Mouse (Mus musculus): ENCODE measurements at regions not wholly inside any gene's neighbourhood (a gene's known extent, or its start where the extent isn't known, plus 50 kb on each side); places are given as distances from the start of the nearest gene placed in this dataset.

DNA sequence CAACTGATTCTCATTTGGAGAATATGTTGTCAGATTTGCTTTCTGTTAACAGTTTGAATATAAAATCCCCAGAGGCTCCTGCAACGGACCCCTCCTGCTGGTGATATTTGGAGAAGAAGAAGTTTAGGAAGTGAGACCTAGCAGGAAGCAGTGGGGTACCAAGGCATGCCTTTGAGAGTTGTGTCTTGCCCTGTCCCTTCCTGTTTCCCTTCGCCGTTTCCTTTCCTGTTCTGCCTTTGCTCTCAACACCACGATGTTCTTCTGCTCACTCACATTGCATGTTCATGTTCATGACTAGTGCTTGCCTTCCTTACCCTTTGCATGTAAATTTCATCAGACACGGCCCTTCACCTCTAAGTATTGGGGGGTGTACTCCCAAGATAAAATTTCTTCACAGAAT, 254.0 kb downstream of the Tle4 start:
- DNase-seq (ENCODE audit: low read depth), result no peak

DNA sequence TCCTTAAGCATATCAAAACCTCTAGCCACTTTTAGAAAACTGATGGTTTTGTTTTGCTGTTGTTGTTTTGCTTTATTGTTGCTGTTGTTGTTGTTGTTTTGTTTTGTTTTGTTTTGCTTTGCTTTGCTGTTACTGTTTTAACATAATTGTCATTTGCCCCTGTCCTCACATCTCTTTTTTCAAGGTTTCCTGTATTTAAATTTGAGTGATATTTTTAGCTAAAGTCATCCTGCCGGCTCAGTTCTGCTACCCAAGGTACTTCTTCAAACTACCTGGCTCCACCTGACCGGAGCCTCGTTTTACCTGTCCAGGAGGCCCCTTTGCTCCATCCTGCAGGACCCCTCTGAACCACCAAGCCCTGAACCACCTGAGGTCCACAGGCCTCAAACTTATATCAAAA, 253.4 kb downstream of the Tle4 start:
- DNase-seq (ENCODE audit: low read depth), result no peak

DNA sequence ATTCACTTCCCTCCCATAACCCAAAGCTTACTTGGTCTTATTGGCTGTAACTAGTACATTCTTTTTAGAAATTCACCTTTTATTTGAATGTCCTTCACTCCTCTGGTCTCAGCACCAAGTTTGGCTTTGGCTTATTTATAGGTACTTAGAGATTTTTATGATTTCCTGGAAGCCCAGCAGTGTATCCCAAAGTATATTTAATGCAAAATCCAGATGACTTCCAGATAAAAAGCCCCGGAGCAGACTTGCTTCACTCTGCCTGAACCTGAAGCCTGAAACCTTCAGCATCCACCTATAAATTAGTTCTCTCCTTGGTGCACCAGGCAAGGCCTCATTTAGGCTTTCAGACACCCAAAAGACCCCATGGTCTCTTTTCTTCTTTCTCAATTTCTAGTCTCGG, 250.8 kb downstream of the Tle4 start:
- DNase-seq (ENCODE audit: low read depth), result no peak

DNA sequence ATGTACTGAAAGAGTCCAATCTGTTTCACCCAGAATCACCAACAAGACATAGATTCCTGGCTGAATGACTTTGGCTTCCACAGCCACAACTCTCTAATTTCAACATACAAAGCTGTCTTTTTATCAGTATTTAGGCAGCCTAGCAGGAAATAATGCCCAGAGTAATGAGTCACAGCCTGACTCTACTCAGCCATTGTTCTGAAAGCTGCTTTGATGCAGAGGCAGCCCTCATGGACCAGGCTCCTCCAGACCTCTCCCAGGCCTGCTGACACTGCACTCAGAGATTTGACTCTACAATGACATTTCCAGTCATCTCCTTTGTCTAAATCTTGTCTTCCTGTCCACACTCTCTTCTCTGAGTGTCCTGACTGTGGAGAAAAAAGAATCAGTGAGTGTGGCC, 250.4 kb downstream of the Tle4 start:
- DNase-seq (ENCODE audit: low read depth), result no peak

DNA sequence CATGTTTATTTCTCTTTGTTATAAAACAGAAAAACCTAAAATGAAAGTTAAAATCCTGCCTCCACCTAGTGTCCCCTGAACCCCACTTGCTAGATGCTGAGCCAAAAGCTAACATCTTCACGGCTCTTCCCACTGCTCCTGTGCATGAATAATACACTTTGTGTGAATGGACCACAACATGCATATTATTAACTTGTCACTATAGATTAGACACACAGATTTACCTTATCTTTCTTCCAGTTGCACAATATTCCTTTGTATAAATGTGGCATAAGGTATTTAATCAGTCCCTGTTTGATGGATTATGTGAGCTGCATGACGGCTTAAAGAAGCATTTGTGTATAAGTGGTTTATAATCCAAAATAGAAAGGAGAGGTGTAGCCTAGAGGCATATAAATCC, 248.1 kb downstream of the Tle4 start:
- DNase-seq (ENCODE audit: low read depth), result no peak

DNA sequence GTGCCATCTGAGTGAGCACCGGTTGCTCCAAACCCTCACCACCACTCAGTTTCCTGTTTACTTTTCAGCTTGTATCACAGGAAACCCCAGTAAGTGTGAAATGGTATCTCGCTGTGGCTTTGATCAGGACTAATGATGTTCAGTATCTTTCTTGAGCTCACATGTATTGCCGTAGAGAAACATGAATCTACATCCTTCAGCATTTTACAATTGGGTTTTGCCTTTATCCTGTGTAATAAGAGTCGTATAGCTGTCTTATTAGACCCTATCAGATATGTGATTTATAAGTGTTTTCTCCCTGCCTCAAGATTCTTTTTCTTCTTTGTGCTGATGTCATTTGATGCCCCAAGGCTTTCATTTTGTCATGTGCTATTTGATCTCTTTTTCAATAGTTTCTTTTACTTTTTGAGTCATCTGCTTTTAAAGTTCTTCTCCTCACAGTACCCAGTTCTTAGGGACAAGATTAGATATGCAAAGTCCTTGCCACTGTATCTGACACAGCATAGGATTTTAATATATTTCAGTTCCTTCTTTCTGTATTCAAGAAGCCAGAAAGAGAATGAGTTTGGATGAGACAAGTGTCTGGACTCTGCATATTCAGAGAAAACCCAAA, 246.0 kb downstream of the Tle4 start:
- no peak for DNase-seq (ENCODE audit: low read depth)

DNA sequence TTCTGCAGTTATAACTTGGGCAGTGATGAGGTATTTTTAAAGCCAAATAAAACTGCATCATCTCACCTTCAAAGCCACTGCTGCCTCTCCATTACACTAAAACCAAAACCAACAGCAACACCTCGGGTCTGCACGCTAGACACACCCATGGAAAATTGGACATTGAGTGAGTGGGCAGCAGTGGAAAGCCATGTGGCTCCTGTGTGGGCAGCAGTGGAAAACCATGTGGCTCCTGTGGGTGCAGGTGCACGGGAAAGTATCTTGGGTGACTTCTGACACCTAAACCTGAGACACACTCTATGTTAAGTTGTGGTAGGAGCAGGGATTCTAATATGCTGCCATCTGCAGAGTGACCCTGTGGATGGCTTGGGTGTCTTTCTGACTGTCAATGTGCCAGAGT, 245.3 kb downstream of the Tle4 start:
- no peak for DNase-seq (ENCODE audit: low read depth)

DNA sequence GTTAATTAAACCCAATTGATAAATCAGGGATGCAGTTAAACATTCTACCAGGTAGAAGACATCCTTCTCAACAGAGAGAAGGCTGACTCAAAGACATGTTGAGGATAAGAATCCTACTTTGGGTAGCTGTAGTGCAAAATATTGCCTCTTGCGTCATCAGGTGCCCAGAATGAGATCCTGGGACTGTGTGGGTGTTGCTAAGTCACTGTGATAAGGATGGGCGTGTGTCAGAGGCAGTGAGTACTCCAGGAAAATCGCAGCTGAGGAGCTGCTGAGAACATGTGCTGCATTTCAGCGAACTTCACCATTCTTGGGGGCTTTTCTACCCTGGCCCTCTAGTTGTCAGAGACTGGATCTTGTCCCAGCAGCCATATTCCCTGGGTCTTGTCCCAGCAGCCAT, 244.7 kb downstream of the Tle4 start:
- DNase-seq (ENCODE audit: low read depth), result peak; percentile 2

DNA sequence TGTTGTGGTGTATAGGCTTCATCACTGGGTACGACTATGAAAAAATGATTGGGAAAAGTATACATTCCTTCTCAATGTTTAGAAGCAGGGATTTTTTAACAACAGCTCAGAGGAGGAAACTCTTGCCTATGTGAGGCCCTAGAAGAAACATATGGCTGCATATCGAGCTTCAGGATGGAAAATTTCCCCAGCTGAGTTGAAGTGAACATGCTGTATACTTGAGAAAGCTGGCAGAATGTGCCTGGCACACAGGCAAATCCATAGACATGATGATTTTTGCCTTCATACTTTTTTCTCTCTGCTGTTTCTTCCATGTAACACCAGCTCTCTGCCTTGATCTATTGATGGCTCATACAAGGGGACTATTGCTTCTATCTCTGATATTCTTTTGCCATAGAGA, 242.7 kb downstream of the Tle4 start:
- no peak for DNase-seq (ENCODE audit: low read depth)

DNA sequence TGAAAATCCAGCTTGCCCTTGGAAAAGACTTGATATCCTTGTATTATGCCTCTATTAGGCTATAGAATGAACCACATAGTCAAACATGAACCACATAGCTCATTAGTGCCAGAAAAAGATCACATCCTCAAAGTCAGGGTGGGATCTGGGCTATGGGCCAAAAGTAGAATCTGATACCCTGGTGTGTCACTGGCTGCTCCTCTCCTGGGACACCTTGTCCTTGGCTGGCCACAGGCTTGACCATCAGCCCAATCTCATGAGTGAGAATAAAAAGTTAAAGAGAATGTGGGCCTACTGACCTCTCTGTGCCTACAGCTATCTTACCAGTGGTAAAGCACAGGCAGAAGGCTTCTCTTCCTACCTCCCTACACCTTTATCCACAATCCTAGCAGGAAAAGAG, 241.9 kb downstream of the Tle4 start:
- DNase-seq (ENCODE audit: low read depth), result no peak

DNA sequence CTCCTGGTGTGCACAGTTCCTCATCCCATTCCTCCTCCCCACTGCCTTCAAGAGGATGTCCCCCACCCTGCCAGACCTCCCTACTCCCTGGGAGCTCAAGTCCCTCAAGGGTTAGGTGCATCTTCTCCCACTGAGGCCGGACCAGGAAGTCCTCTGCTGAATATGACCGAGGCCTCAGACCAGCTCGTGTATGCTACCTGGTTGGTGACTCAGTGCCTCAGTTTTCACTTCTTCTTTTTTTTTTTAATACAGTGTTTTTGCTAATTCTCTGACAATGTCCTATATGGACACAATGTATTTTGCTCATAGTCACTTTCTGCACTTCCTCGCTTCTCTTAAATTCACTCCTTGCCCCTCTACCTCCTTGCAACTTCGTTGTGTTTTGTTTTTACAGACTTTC, 237.2 kb downstream of the Tle4 start:
- DNase-seq (ENCODE audit: low read depth), result no peak

DNA sequence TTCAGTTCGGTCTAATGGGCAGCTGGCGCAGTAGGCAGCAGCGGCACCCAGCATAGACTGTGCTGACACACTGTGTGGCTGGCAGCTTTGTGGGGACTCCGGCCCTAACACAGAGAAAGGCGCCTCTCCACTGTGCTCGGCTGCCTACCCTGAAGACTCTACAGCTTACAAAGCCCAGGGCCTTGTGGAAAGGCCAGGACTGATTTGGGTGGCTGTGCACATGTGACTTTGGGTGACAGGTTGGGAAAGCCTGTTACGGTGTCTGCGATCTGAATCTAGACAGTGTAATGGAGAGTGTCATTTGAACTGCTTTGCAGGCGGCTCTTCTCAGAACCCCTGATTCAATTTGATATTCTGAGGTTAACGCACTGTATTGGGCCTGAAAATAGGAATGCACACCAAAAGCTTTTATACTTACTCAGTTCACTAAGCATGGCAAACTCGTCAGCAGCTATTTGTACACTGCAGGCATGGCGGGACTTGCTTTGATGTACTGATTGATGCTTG, 228.7 kb downstream of the Tle4 start:
- no peak for DNase-seq (ENCODE audit: low read depth)

DNA sequence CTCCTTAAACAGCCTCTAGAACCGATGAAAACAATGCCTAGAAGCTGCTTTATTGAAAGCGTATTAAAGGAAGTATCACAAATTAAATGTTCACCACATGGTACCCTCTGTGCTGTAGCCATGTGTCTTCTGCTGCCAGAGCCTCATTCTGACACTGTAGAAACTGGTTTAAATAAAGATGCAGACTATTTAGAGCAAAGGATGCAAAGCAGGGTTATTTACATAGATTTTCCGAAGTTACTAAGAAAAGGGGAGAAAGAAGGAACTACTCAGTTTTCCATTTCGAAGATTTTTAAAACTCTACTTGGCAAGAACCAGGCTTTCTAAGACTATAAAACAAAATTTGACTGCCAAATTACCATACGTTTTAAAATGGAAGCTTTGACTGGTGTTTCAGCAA, 226.5 kb downstream of the Tle4 start:
- no peak for DNase-seq (ENCODE audit: low read depth)

DNA sequence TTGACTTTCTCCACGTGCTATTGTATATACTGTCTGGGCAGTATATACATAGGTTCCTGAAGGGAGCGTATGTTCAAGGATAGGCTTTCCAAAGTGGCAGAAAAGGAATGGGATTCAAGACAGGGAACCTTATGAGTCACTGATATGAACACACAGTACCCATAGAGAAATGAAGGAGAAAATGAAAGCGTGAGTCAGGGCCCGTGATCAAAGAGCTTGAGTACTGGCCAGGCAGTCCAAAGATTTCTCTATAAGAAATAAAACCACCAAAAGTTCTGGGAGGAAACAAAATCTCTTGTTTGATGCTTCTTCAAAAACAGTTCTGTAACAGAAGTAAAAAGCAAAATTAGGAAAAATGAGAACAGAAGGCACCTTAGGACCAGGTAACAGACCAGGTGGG, 223.9 kb downstream of the Tle4 start:
- no peak for DNase-seq (ENCODE audit: low read depth)

DNA sequence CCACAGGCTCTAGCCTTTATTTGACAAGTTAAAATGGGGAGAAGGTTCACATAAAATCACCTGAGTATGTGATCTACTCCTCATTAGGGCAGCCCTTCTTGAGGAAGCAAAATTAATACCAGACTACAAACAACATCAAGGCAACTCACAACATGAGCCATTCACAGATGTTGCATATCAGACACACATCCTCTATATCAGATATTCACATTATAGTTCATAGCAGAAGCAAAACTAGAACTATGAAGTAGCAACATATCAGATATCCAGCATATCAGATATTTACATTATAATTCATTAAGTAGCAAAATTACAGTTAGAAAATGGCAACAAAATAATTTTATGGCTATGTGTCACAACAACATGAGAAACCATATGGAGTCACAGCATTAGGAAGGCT, 217.0 kb downstream of the Tle4 start:
- DNase-seq (ENCODE audit: low read depth), result no peak

DNA sequence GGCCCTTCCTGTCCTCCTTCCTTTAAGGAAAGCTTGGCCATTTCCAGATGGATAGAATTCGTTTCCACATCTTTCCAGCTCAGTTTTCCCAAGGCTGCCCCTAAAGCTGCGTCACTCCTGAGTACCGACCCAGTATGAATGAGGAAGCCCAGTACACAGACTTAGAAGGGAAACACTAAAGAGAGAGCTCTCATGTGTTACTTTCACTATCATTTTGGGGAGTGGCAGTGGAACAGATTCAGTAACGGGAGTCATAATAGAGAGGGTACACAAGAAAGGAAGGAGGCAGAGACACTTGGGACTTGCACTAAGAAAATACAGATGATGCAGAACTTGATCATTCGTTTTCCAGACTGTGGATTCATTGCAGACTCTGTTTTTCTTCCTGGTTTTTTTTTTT, 210.1 kb downstream of the Tle4 start:
- DNase-seq (ENCODE audit: low read depth), result no peak

DNA sequence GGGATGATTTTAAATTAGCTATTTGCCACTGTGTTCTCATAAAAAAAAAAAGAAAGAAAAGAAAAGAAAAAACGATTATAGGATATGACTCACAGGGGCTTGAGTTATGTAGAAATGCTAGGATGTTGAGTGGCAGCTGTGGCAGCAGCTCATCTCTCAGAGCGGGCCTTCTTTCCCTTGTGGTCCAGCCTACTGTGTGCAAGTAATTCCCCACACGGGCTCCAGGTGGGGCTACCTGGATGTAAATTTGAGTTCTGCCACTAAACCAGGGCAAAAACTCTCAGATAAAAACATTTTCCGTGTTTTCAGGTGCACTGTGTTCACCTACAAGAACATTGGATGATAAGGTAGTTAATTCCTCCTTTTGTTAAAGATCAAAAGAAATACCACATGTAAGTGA, 209.3 kb downstream of the Tle4 start:
- DNase-seq (ENCODE audit: low read depth), result no peak

DNA sequence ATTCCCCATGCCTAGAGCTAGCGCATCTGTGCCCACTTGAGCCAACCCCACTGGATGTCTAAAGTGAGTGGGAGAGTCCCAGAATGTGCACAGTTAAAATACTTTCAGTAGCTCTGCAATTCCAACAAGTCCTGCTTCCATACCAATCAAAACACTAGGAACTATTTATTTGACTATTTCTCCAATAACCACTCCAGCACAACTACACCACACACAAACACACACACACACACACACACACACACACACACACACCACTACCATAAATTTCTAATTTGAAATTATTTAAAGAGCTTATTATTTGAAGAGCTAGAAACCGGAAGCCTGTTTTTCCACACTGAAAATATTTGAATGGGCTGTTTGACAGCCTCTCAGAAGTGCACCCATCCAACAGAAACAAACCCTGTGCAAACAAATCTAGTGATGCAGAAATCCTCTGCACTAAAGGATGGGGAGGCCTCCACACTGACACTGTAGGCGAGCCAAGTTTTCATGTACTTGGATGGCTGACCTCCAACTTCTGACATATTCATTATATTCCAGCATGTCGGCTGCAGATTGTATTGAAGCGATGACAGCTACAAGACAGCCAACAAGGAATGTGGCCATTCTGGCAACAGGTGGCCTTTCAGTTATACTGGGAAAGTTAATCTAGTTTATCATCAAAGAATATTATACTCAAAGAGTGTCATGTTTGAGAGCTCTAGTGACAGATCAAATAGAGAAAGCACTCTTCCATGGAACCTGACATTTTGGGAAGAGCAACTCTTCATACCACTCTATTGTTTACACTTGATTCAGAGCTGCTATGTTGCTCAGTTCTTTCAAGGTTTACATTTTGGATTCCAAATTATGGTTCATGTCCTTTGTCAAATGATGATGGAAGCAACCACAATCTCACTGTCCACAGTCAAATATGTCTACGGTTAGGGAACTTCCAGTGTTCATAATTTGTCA, 207.7 kb downstream of the Tle4 start:
- no peak for DNase-seq (ENCODE audit: low read depth)

DNA sequence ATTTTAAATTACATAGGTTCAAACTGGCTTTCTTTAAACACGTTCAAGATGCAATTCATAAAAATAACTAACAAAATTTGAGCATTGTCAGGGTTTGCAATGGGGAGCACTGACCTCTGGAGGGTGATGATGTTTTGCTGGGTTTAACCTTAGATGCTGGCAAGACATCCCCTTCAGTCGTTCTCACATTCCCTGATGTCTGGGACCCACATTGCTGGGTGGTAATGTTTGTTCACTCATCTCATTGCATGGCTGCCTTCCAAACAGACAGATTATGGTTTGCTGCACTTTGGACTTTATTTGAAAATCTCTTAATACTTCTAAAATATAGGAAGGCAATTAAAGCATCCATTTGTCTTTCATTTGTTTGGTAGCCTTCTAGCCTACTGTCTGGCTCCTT, 206.9 kb downstream of the Tle4 start:
- DNase-seq (ENCODE audit: low read depth), result no peak

All from c-Kit-positive CD71-positive TER-119-negative erythroid progenitor cells, embryonic 14.5 days (primary cell).